Mouse (Mus musculus) forebrain, embryonic 15.5 days (tissue): ENCODE measurements at regions not wholly inside any gene's neighbourhood (a gene's known extent, or its start where the extent isn't known, plus 50 kb on each side); places are given as distances from the start of the nearest gene placed in this dataset.
A peak's percentile ranks its signal among the peaks of the same experiment; 100 is the strongest.

ENCODE experiments used
- ATAC-seq: fragments of 200-750 bp; cut with Nextera tagmentation; replicated peaks from 2 replicates; pipeline ENCODE4 v1.8.0; 2017; ENCODE audit warnings: mild to moderate bottlenecking, moderate TSS enrichment, moderate library complexity
- H3K27ac ChIP-seq: fragments of 300-500 bp; sonication (generic); replicated peaks from 2 replicates; pipeline ENCODE4 v1.5.1; 2015; ENCODE audit warnings: mild to moderate bottlenecking, inconsistent platforms
- H3K27me3 ChIP-seq: fragments of 300-500 bp; sonication (generic); 2 replicates; pipeline ENCODE4 v1.6.1; 2015; ENCODE audit warnings: inconsistent platforms
- H3K36me3 ChIP-seq: fragments of 300-500 bp; sonication (generic); 2 replicates; pipeline ENCODE4 v1.6.1; 2015; ENCODE audit warnings: mild to moderate bottlenecking, inconsistent platforms
- H3K4me1 ChIP-seq: fragments of 300-500 bp; sonication (generic); 2 replicates; pipeline ENCODE4 v1.6.1; 2015; ENCODE audit warnings: inconsistent platforms
- H3K4me2 ChIP-seq: fragments of 300-500 bp; sonication (generic); replicated peaks from 2 replicates; pipeline ENCODE4 v1.6.1; 2015; ENCODE audit warnings: mild to moderate bottlenecking, inconsistent platforms
- H3K4me3 ChIP-seq: fragments of 300-500 bp; sonication (generic); 2 replicates; pipeline ENCODE4 v1.5.1; 2015; ENCODE audit warnings: mild to moderate bottlenecking, inconsistent platforms
- H3K9ac ChIP-seq: fragments of 300-500 bp; sonication (generic); replicated peaks from 2 replicates; pipeline ENCODE4 v1.6.1; 2015; ENCODE audit warnings: mild to moderate bottlenecking, inconsistent platforms
- H3K9me3 ChIP-seq: fragments of 300-500 bp; sonication (generic); 2 replicates; pipeline ENCODE4 v1.6.1; 2016; ENCODE audit warnings: inconsistent platforms
- WGBS: fragments of 180-500 bp; shearing (Covaris S2); methylation state at CpG from one replicate; pipeline ENCODE4 v1.1.7; 2015; ENCODE audit warnings: mixed read lengths; 5-methylcytosine and 5-hydroxymethylcytosine counted together

- Histone ChIP-seq H3K9me3 (no peaks in the 10 kb centered on the region), H3K36me3 (no peaks in the 10 kb centered on the region), H3K27ac (no peak overlapping the region), H3K9ac (no peak overlapping the region), H3K27me3 (no peaks in the 10 kb centered on the region), H3K4me1 (no peaks in the 10 kb centered on the region), H3K4me3 (no peak overlapping the region), H3K4me2 (no peak overlapping the region)
- no peak for ATAC-seq
- 97% methylated on average over 3 of the region's 3 CpGs for WGBS
Measured at GRCm38 (mm10) chr5:98108394-98108793, 58.6 kb upstream of the Prdm8 start.

GRCm38 (mm10) chr5:98106261-98106660, 60.7 kb upstream of the Prdm8 start:
- ATAC-seq: no peak
- H3K4me1 ChIP-seq: no peaks in the 10 kb centered on the region
- no peaks in the 10 kb centered on the region for H3K9me3 ChIP-seq
- H3K4me2 ChIP-seq: no peak overlapping the region
- no peak overlapping the region for H3K9ac ChIP-seq
- H3K27ac ChIP-seq: no peak overlapping the region
- WGBS: 61% methylated on average over 6 of the region's 6 CpGs
- no peaks in the 10 kb centered on the region for H3K27me3 ChIP-seq
- H3K4me3 ChIP-seq: no peak overlapping the region
- H3K36me3 ChIP-seq: no peaks in the 10 kb centered on the region

- Histone ChIP-seq H3K4me2 (no peak overlapping the region), H3K36me3 (no peaks in the 10 kb centered on the region), H3K9me3 (no peaks in the 10 kb centered on the region), H3K27me3 (no peaks in the 10 kb centered on the region), H3K27ac (no peak overlapping the region), H3K4me3 (no peak overlapping the region), H3K9ac (no peak overlapping the region), H3K4me1 (0 out of 2 replicates have a peak, but pooled peaks cover 6% of the 10 kb centered on the region)
- ATAC-seq: peak; percentile 64; the same call in 1 of the 2 replicates
- 38% methylated on average over 7 of the region's 7 CpGs for WGBS
Measured at GRCm38 (mm10) chr5:98083409-98083808, 52.6 kb upstream of the Antxr2 start.

DNA sequence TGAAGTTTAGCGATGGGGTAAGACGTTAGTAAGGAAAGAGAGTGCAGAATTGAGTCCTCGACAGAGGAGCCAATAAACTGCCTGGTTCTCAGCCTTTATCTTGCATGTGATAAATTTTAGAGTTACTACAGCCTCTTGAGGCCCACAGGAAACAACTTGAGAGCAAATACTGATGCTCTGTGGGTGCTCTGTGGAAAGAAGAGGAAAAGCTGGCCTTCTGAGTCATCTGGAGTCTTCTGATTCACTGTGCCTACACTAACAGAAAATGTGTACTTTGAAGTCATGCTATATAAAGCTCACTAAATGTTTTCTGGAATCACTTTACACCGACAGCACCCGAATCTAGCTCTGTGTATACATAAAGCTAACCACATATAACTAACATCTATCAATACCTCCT, 50.4 kb upstream of the Antxr2 start:
- H3K9ac ChIP-seq: no peak overlapping the region
- ATAC-seq: no peak
- no peak overlapping the region for H3K4me2 ChIP-seq
- H3K4me3 ChIP-seq: no peak overlapping the region
- no peaks in the 10 kb centered on the region for H3K36me3 ChIP-seq
- no peaks in the 10 kb centered on the region for H3K9me3 ChIP-seq
- H3K27me3 ChIP-seq: no peaks in the 10 kb centered on the region
- H3K4me1 ChIP-seq: 0 out of 2 replicates have a peak, but pooled peaks cover 6% of the 10 kb centered on the region
- H3K27ac ChIP-seq: no peak overlapping the region
- WGBS: 93% methylated on average over 5 of the region's 5 CpGs
